Mouse (Mus musculus) gastrocnemius, adult 18-20 months (tissue): Measurements from ENCODE around the gene Tmprss4. TPM values are rescaled to one million over a fixed set of nuclear protein-coding genes. Genes with fewer than 3 reads are reported as not detected.

Source experiments
- DNase-seq: peaks from one replicate; pipeline ENCODE4 v3.0.0; 2021; ENCODE audit warnings: low spot score
- total RNA-seq, 2 experiments: library from RNA; stranded (reverse); gene quantifications; 2 replicates each; pipeline ENCODE4 v1.2.3; 2021

Gene Tmprss4
- total RNA-seq, 2 experiments from 2014 or later, result not detected

GRCm38 (mm10) chr9:45197549-45197948 lies 6.3 kb downstream of the Tmprss4 start:
- no peak for DNase-seq

DNA sequence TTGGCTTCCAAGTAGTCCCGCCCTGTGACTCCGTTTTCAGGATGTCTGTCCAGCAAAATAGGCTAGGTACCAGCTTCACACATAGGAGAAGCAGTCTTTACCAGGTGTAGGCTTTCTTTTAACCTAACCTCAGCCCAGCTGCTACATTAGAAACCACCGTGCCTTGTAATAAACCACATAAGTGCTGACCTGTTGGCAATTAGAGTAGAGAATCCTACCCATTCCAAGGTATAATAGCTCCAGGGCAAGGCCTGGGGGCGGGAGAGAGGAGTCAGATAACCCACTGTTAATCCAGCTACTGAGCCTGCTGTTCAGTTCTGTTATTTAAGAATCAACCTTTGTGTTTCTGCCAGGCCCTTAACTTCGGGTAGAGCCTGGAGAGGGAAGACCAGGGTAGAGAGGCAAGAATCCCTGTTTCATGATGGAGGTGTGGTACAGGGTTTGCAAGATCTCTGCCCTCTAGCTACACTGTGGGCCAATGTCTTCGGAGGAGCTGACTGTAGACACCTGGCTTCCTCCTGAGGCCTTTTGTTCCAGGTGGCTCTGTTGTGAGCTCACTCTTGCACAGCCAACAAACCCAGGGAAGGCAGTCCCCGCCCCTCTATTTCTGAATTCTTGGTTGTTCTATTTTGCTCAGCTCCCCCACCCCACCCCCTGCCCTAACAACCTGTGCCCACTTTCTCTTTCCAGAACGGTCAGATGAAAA lies 7.6 kb downstream of the Tmprss4 start:
- no peak for DNase-seq

- no peak for DNase-seq
Measured at GRCm38 (mm10) chr9:45195468-45195867, 8.4 kb downstream of the Tmprss4 start.

- no peak for DNase-seq
Measured at GRCm38 (mm10) chr9:45189661-45190174, 14.2 kb downstream of the Tmprss4 start.

GRCm38 (mm10) chr9:45188570-45189563 lies 15.0 kb downstream of the Tmprss4 start:
- no peak for DNase-seq

- DNase-seq, result no peak
Measured at GRCm38 (mm10) chr9:45185250-45185649, 18.6 kb downstream of the Tmprss4 start.

DNA sequence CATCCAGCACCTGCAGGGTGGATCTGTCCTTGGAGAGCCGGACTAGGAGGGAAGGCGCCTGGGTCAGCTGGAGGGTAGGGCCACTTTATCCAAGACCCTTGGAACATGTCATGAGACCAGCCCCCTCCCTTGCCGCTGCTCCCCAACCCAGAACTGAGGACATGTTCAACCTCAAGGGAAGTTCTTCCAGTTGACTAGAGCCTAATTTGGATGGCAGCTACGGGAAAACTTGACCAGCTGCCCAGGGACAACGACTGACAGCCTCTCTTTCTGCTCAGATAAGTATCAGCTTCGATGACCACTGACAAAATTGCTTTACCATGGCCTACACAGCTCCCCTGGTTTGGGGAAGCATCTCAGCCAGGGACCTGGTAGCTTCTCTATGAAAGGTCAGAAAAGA lies 20.6 kb downstream of the Tmprss4 start:
- DNase-seq, result no peak

GRCm38 (mm10) chr9:45182521-45182920 lies 21.4 kb downstream of the Tmprss4 start:
- DNase-seq, result no peak

DNA sequence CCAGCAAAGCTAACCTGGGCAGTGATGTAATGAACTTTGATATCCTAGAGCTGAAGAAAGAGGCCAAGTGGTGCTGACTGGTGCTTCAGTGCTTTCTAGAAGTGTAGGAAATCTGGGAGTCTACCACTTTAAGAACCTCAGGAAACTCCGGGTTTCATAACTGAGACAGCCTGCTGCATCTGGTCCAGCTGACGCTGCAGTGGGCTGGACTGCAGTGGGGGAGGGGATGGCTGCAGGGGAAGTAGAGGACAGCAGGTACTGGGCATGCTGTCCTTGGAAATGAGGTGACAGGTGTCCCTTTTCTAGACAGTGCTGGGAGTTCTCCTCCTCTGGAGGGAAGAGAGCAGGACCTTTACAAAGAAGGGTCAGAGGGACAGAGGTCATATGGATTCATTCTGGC lies 22.1 kb downstream of the Tmprss4 start, which contains the start of gene BC049352:
Gene BC049352 (plus strand): TSS at position 238 of the 400 bp plus-strand sequence.
- DNase-seq, result peak; percentile 9

DNA sequence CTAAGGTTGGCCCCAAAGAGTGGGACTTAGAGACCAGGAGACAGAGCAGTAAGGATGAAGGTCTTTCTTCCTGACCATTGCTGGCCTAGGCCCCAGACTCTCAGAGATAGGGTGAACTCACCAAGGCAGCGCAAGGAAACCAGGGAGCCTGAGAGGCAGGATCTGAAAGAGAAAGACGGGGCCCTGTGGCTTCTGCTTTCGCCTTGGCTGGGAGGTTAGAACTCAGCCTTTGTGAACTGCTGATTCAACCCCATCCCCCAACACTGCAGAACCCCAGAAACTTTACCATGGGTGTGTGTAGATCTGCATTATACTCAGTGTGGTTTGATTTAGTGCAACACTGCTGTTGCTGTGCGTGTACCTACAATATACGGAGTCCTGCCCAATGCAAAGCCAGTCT lies 24.6 kb downstream of the Tmprss4 start:
- no peak for DNase-seq

- no peak for DNase-seq
Measured at GRCm38 (mm10) chr9:45173475-45173874, 30.4 kb downstream of the Tmprss4 start.

- DNase-seq, result no peak
Measured at GRCm38 (mm10) chr9:45171073-45171610, 32.8 kb downstream of the Tmprss4 start.

- no peak for DNase-seq
Measured at GRCm38 (mm10) chr9:45170150-45170549, 33.7 kb downstream of the Tmprss4 start.

DNA sequence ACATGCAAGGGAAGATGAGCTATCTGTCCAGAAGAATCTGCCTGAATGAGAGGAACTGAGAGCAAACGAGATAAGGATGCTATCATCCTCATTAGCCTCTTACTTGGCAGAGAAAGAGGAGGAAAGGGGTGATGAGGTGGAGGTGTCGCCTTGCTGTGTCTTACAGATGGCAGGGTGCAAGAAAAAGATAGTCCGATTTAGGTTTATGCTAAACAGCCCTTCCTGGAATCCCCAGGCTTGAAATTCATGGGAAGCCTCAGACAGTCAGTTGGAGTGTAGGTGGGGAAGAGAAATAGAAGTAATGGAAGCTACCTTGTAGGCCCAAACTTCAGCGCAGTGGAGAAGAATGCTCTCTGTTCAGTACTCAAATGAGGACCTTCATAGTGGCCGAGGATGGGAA lies 36.0 kb downstream of the Tmprss4 start:
- no peak for DNase-seq

DNA sequence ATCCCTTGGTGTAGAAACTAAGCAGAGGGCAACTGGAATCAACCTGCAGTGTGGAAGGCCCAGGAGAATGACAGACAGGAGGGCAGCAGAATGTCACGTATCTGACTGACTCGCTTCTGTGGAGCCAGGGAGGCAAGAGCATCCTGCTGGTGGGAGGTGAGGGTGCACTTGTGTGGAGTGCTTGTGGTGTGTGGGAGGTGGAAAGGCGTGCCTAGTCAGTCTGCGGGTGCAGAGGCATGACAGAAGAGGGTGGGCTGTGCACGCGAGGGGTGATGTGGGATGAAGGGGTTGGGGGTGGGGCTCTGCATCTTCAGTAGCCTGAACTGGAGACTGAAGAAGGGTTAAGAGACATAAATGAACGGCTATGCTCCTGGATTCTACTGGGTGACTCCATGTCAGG lies 50.5 kb downstream of the Tmprss4 start:
- no peak for DNase-seq

GRCm38 (mm10) chr9:45150933-45151332 lies 53.0 kb downstream of the Tmprss4 start:
- no peak for DNase-seq

DNA sequence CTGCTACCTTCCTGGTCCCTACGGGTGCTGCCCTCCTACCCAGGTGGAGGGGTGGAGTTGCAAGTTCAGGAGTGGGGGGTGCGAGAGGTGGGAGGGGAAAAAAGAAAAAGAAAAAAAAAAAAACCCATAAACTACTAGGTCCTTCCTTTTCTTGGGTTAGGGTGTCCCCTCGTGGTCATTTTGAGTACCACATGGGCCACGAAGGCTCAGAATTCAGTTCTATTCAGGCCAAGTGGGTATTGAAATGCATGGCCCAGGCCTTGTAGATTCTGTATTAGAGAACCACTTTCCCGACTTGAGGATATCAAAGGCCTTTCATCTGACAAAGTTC lies 57.7 kb downstream of the Tmprss4 start:
- DNase-seq, result peak; percentile 69

DNA sequence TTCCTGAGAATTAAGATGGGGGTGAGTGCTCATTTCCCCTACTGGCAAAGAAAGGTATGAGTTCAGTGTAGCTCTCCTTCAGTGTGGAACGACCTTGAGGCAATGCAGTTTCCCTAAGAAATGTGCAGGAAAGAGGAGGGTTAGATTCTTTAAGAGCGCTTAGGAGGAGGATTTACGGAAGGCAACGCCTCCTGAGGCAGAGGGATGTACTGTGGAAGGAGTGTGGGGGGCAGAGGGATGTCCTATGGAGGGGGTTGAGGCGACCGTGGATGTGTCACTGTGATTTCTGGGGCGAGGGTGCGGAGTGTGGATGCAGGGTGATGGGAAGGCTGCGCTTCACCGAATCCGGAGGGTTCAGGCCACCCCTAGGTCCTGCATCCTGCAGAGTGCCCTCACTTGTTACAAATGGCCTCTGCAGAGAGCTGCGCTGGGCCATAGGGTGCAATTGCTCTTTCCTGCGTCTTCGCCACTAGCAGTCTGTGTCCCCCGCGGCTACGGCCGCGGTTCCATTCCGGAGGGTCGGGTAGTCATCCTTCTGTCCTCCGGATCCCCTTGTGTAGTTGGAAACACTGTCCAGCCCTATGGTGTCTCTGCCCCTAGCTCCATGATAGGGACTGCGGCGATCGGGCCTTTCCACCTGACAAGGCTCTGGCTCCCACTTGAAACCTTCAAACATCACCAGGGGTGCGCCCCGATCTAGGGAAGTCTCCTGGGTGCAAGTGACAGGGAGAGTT lies 58.2 kb downstream of the Tmprss4 start:
- no peak for DNase-seq

GRCm38 (mm10) chr9:45142686-45143085 lies 61.2 kb downstream of the Tmprss4 start:
- no peak for DNase-seq

GRCm38 (mm10) chr9:45140945-45141344 lies 62.9 kb downstream of the Tmprss4 start:
- no peak for DNase-seq

GRCm38 (mm10) chr9:45139082-45139481 lies 64.8 kb downstream of the Tmprss4 start:
- DNase-seq, result no peak
